Comparison of ENCODE assay signal across 7 mouse cellular contexts in genomic region chr16:97996616-97997382, GRCm38 (mm10). TPM values are rescaled to one million over a fixed set of nuclear protein-coding genes. Genes with fewer than 3 reads are reported as not detected.
A peak's percentile ranks its signal among the peaks of the same experiment; 100 is the strongest.
DNase-seq lines count a peak whose midpoint lies in the region; ATAC-seq and TF ChIP-seq lines count a peak whose summit lies in the region.

B230307C23Rik (plus strand) TSS chr16:97997315.

- intact Hi-C loops in left cerebral cortex, postnatal 4 days (cut with DNase I): no loop called here

- H3K36me3 ChIP-seq in embryonic facial prominence, embryonic 10.5 days (replicated peaks): peaks cover 26% of the 10 kb centered on the region
- no peaks in the 10 kb centered on the region for H3K36me3 ChIP-seq in intestine, postnatal 0 days (ENCODE audit: control insufficient read depth, insufficient read depth)
- peaks cover 5% of the 10 kb centered on the region for H3K36me3 ChIP-seq in midbrain, embryonic 12.5 days
- peaks cover 3% of the 10 kb centered on the region; the same call in 1 of the 2 replicates for H3K36me3 ChIP-seq in small intestine, adult 2 months (ENCODE audit: control insufficient read depth, insufficient read depth, low read length)

- H3K27me3 ChIP-seq in embryonic facial prominence, embryonic 10.5 days (replicated peaks; ENCODE audit: low read depth, poor library complexity, severe bottlenecking): no peaks in the 10 kb centered on the region
- H3K27me3 ChIP-seq in intestine, postnatal 0 days (replicated peaks; ENCODE audit: control insufficient read depth, insufficient read depth, low read length): no peaks in the 10 kb centered on the region
- no peaks in the 10 kb centered on the region for H3K27me3 ChIP-seq in midbrain, embryonic 12.5 days
- no peaks in the 10 kb centered on the region for H3K27me3 ChIP-seq in small intestine, adult 2 months (ENCODE audit: control insufficient read depth, insufficient read depth, low read length)

- peak within 1 kb of the TSS; percentile 70 for H3K4me3 ChIP-seq in embryonic facial prominence, embryonic 10.5 days
- peak within 1 kb of the TSS; percentile 53 for H3K4me3 ChIP-seq in intestine, postnatal 0 days (ENCODE audit: low read depth, low read length)
- H3K4me3 ChIP-seq in midbrain, embryonic 12.5 days: peak within 1 kb of the TSS; percentile 64
- H3K4me3 ChIP-seq in small intestine, adult 2 months (ENCODE audit: low read depth, low read length): peak within 1 kb of the TSS; percentile 69

- TF ChIP-seq POLR2A in small intestine, adult 2 months (IDR thresholded peaks at IDR 0.05; ENCODE audit: low read depth, low read length): no peak

- H3K9ac ChIP-seq in intestine, postnatal 0 days (ENCODE audit: low read depth, low read length): peak within 1 kb of the TSS; percentile 46
- H3K9ac ChIP-seq in midbrain, embryonic 12.5 days (replicated peaks): peak within 1 kb of the TSS; percentile 57

- H3K9me3 ChIP-seq in embryonic facial prominence, embryonic 10.5 days: peaks cover 26% of the 10 kb centered on the region
- no peaks in the 10 kb centered on the region for H3K9me3 ChIP-seq in intestine, postnatal 0 days (ENCODE audit: control insufficient read depth)
- peaks cover 7% of the 10 kb centered on the region for H3K9me3 ChIP-seq in midbrain, embryonic 12.5 days

- no peak for TF ChIP-seq CTCF in intestine, postnatal 0 days (IDR thresholded peaks at IDR 0.05; ENCODE audit: low read depth)
- no peak for TF ChIP-seq CTCF in small intestine, adult 2 months (IDR thresholded peaks at IDR 0.05; ENCODE audit: extremely low read depth, insufficient read length, insufficient replicate concordance, low read depth, low read length)

- peak within 1 kb of the TSS; percentile 73 for H3K4me2 ChIP-seq in intestine, postnatal 0 days (replicated peaks; ENCODE audit: low read depth)
- peak within 1 kb of the TSS; percentile 72 for H3K4me2 ChIP-seq in midbrain, embryonic 12.5 days (replicated peaks)

- peaks cover 16% of the 10 kb centered on the region for H3K4me1 ChIP-seq in embryonic facial prominence, embryonic 10.5 days
- no peaks in the 10 kb centered on the region for H3K4me1 ChIP-seq in intestine, postnatal 0 days (replicated peaks; ENCODE audit: control insufficient read depth, insufficient read depth, low read length)
- H3K4me1 ChIP-seq in midbrain, embryonic 12.5 days: peaks cover 14% of the 10 kb centered on the region
- H3K4me1 ChIP-seq in small intestine, adult 2 months (ENCODE audit: control insufficient read depth, insufficient read depth, insufficient read length, low read length): peaks cover 2% of the 10 kb centered on the region; the same call in 1 of the 2 replicates

- peak; percentile 90 for DNase-seq in adrenal gland, postnatal 10 days
- DNase-seq in embryonic facial prominence, embryonic 10.5 days (ENCODE audit: low spot score): peak; percentile 87
- DNase-seq in gonadal fat pad, adult 2 months (ENCODE audit: low read depth): peak; percentile 76
- peak; percentile 77 for DNase-seq in left cerebral cortex, postnatal 4 days

- 2% methylated on average over 22 of the region's 22 CpGs for WGBS in embryonic facial prominence, embryonic 10.5 days
- WGBS in intestine, postnatal 0 days: 3% methylated on average over 22 of the region's 22 CpGs
- WGBS in midbrain, embryonic 12.5 days: 2% methylated on average over 22 of the region's 22 CpGs
- under 1% methylated on average over 22 of the region's 22 CpGs for WGBS in small intestine, adult 2 months

- peak within 1 kb of the TSS; percentile 83 for H3K27ac ChIP-seq in embryonic facial prominence, embryonic 10.5 days (replicated peaks)
- peak within 1 kb of the TSS; percentile 86 for H3K27ac ChIP-seq in intestine, postnatal 0 days (ENCODE audit: low read depth, low read length)
- peak within 1 kb of the TSS; percentile 39; the same call in 1 of the 2 replicates for H3K27ac ChIP-seq in midbrain, embryonic 12.5 days (replicated peaks)
- H3K27ac ChIP-seq in small intestine, adult 2 months (ENCODE audit: insufficient read depth, low read depth, low read length): peak within 1 kb of the TSS; percentile 96

- peak; percentile 98 for ATAC-seq in intestine, postnatal 0 days
- ATAC-seq in midbrain, embryonic 12.5 days (ENCODE audit: low FRiP score, low read depth): peak; percentile 98

RNA-seq across cellular contexts. Expression of gene B230307C23Rik, which starts in this region (rescaled TPM):
- total RNA-seq in adrenal gland, postnatal 10 days (2021): 10 to 100 TPM; 27.0 to 29.7 TPM
- 18.9 and 22.4 TPM in 2 replicates for polyA plus RNA-seq in embryonic facial prominence, embryonic 10.5 days (2016; fragmentation: Nextera tagmentation; extraction: Ambion mirVana)
- polyA plus RNA-seq in gonadal fat pad, adult 2 months (2012; rRNA removed): 5.4 and 5.8 TPM in 2 replicates
- polyA plus RNA-seq in intestine, postnatal 0 days (2015; fragmentation: Nextera tagmentation; extraction: Ambion mirVana): 22.8 and 30.5 TPM in 2 replicates
- 10 to 100 TPM; 25.2 to 30.0 TPM for total RNA-seq in left cerebral cortex, postnatal 4 days (2021)
- 16.4 and 17.9 TPM in 2 replicates for polyA plus RNA-seq in midbrain, embryonic 12.5 days (2016; fragmentation: Nextera tagmentation; extraction: Ambion mirVana)
- 1.6 and 2.3 TPM in 2 replicates for polyA plus RNA-seq in small intestine, adult 2 months (2012; rRNA removed)

Comparison
In these comparisons a context has a peak if more than half of its experiments do, and no peak if none do; other contexts are left out.
1. Peak in every context shown above with its lines: DNase-seq, ATAC-seq, H3K4me3 ChIP-seq and H3K27ac ChIP-seq.
2. H3K27ac ChIP-seq: peak in every context shown above with its lines; median percentile 96 in small intestine, adult 2 months; 86 in intestine, postnatal 0 days; 83 in embryonic facial prominence, embryonic 10.5 days; 39 in midbrain, embryonic 12.5 days.